Mouse (Mus musculus) lung, embryonic 14.5 days (tissue): ENCODE data around the gene Map4k1. TPM values are rescaled to one million over a fixed set of nuclear protein-coding genes. Genes with fewer than 3 reads are reported as not detected.

Source experiments
- ATAC-seq: fragments of 200-750 bp; cut with Nextera tagmentation; 2 replicates; pipeline ENCODE4 v1.8.0; 2017; ENCODE audit warnings: mild to moderate bottlenecking, moderate TSS enrichment, moderate library complexity; ENCODE audit not compliant: insufficient read depth
- DNase-seq: peaks from one replicate; pipeline ENCODE4 v3.0.0-alpha.2; 2015
- H3K27ac ChIP-seq: fragments of 300-500 bp; sonication (generic); 2 replicates; pipeline ENCODE4 v1.5.1; 2014; ENCODE audit warnings: low read depth, mild to moderate bottlenecking, moderate library complexity
- H3K27me3 ChIP-seq: fragments of 300-500 bp; sonication (generic); 2 replicates; pipeline ENCODE4 v1.6.1; 2014; ENCODE audit warnings: low read length, control low read depth; ENCODE audit not compliant: insufficient read depth
- H3K36me3 ChIP-seq: fragments of 300-500 bp; sonication (generic); 2 replicates; pipeline ENCODE4 v1.6.1; 2014; ENCODE audit warnings: control low read depth; ENCODE audit not compliant: insufficient read depth
- H3K4me1 ChIP-seq: fragments of 300-500 bp; sonication (generic); 2 replicates; pipeline ENCODE4 v1.6.1; 2014; ENCODE audit warnings: antibody characterized with exemption, control low read depth; ENCODE audit not compliant: insufficient read depth
- H3K4me2 ChIP-seq: fragments of 300-500 bp; sonication (generic); 2 replicates; pipeline ENCODE4 v1.6.1; 2014; ENCODE audit warnings: mild to moderate bottlenecking
- H3K4me3 ChIP-seq: fragments of 300-500 bp; sonication (generic); 2 replicates; pipeline ENCODE4 v1.5.1; 2014; ENCODE audit warnings: low read depth, low read length
- H3K9ac ChIP-seq: fragments of 300-500 bp; sonication (generic); 2 replicates; pipeline ENCODE4 v1.6.1; 2014
- H3K9me3 ChIP-seq: fragments of 300-500 bp; sonication (generic); 2 replicates; pipeline ENCODE4 v1.6.1; 2016; ENCODE audit warnings: low read depth, low read length, control low read depth
- CTCF ChIP-seq: IDR thresholded peaks from 2 replicates; pipeline ENCODE4 v1.5.1; 2016; ENCODE audit warnings: antibody characterized with exemption, low read depth
- WGBS: fragments of 180-500 bp; shearing (Covaris S2); extraction: QIAGEN DNeasy Blood & Tissue Kit; methylation state at CpG from one replicate; pipeline ENCODE4 v1.1.7; 2014; 5-methylcytosine and 5-hydroxymethylcytosine counted together
- polyA plus RNA-seq: library from polyadenylated mRNA; unstranded; fragments of >200 nt; fragmentation: Nextera tagmentation; extraction: Ambion mirVana; gene quantifications from 2 replicates; pipeline ENCODE4 v1.2.1, GENCODE M21; 2014

Gene Map4k1
- polyA plus RNA-seq, 1 experiment from 2014 or later = 8.5 TPM

DNA sequence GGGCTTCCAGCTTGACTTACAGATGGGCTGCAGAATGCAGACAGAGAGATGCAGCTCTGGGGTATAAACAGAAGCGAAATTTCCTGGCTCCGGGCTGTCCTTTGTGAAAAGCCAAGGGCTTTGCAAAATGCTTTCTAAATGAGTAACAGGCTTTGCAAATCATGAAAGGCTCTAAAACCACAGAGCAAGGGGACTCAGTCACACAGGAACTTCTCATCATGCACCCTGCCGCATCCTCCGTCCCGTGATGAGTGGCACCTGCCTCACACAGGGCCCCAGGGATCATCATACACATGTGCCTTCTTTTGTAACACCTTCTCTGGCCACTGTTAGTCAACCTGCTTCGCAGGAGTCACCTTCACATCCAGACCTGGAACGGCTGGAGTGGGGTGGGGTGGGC is 43.7 kb downstream of the Map4k1 start:
- H3K27ac ChIP-seq = no peak overlapping the region
- H3K4me3 ChIP-seq = no peak overlapping the region
- H3K4me2 ChIP-seq = no peak overlapping the region
- no peaks in the 10 kb centered on the region for H3K9me3 ChIP-seq
- H3K4me1 ChIP-seq = no peaks in the 10 kb centered on the region
- TF ChIP-seq CTCF = no peak
- no peaks in the 10 kb centered on the region for H3K36me3 ChIP-seq
- WGBS = 62% methylated on average over 7 of the region's 7 CpGs
- H3K9ac ChIP-seq = no peak overlapping the region
- no peak for ATAC-seq
- DNase-seq = no peak
- H3K27me3 ChIP-seq = peaks cover 8% of the 10 kb centered on the region

- H3K27ac ChIP-seq = no peak overlapping the region
- no peak overlapping the region for H3K9ac ChIP-seq
- WGBS = 86% methylated on average over 5 of the region's 5 CpGs
- H3K9me3 ChIP-seq = no peaks in the 10 kb centered on the region
- H3K4me3 ChIP-seq = no peak overlapping the region
- no peak for TF ChIP-seq CTCF
- ATAC-seq (no peak), DNase-seq (no peak)
- no peaks in the 10 kb centered on the region for H3K4me1 ChIP-seq
- no peak overlapping the region for H3K4me2 ChIP-seq
- H3K27me3 ChIP-seq = peaks cover 1% of the 10 kb centered on the region; the same call in 1 of the 2 replicates
- H3K36me3 ChIP-seq = no peaks in the 10 kb centered on the region
Observed at GRCm38 (mm10) chr7:29026195-29026594, 44.3 kb downstream of the Map4k1 start.

DNA sequence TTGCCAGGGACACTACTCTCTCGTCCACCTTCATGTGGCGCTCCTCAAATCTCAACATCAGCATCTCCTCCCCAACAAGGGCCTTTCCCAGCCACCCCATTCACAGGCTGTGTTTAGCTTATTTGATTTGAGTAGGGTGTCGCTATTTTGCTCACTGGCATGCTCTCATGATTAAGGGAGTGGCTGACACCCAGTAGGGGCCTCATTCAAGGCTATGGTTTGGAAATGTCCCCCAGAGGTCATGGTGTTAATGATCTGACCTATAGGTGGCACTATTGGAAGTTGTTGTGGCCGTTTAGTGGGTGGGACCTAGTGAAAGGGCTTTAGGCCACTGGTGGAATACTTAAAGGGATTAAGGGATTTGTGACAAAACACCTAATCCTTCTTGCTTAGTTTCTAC is 45.0 kb downstream of the Map4k1 start:
- no peaks in the 10 kb centered on the region for H3K9me3 ChIP-seq
- DNase-seq = no peak
- TF ChIP-seq CTCF = no peak

DNA sequence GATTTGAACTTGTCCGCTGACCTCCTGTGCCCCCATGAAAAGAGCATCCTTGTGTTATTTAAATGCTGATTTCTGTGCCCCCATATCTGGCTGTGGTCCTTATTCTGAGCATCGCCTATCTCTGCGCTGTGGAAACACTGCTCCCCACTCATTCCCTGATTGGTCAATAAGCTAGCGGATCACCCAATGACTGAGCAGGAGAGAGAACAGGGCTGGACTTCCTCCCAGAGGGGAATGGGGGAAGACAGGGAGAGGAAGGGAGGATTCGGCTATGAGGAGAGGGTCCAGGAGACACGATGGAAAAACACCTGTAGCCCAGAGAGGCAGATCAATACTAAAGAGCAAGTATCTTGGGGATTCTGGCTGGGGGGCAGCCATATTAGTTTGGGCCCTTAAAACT is 46.9 kb downstream of the Map4k1 start:
- Histone ChIP-seq H3K9me3 (no peaks in the 10 kb centered on the region), H3K27ac (no peak overlapping the region), H3K9ac (no peak overlapping the region), H3K27me3 (no peaks in the 10 kb centered on the region), H3K36me3 (no peaks in the 10 kb centered on the region), H3K4me1 (no peaks in the 10 kb centered on the region), H3K4me3 (no peak overlapping the region), H3K4me2 (no peak overlapping the region)
- ATAC-seq = no peak
- no peak for TF ChIP-seq CTCF
- WGBS = 74% methylated on average over 6 of the region's 6 CpGs
- no peak for DNase-seq

More for the DNA sequence above, 45.0 kb downstream of the Map4k1 start:
- Histone ChIP-seq H3K4me1 (no peaks in the 10 kb centered on the region), H3K36me3 (no peaks in the 10 kb centered on the region), H3K27ac (no peak overlapping the region), H3K27me3 (no peaks in the 10 kb centered on the region), H3K9ac (no peak overlapping the region), H3K4me3 (no peak overlapping the region), H3K4me2 (no peak overlapping the region)
- no peak for ATAC-seq
- 68% methylated on average over 4 of the region's 4 CpGs for WGBS

- Histone ChIP-seq H3K4me1 (no peaks in the 10 kb centered on the region), H3K27me3 (no peaks in the 10 kb centered on the region), H3K9ac (no peak overlapping the region), H3K4me3 (no peak overlapping the region), H3K4me2 (no peak overlapping the region), H3K9me3 (no peaks in the 10 kb centered on the region), H3K27ac (no peak overlapping the region), H3K36me3 (no peaks in the 10 kb centered on the region)
- ATAC-seq (no peak; the same call in 1 of the 2 replicates), DNase-seq (no peak)
- no peak for TF ChIP-seq CTCF
- 86% methylated on average over 14 of the region's 14 CpGs for WGBS
Observed at GRCm38 (mm10) chr7:29029690-29030656, 48.1 kb downstream of the Map4k1 start.

GRCm38 (mm10) chr7:29031641-29032040 is 49.8 kb downstream of the Map4k1 start:
- 54% methylated on average over 10 of the region's 10 CpGs for WGBS
- no peak for ATAC-seq

GRCm38 (mm10) chr7:29032685-29033084 is 50.8 kb downstream of the Map4k1 start:
- Histone ChIP-seq H3K27ac (no peak overlapping the region), H3K9ac (no peak overlapping the region), H3K4me1 (no peaks in the 10 kb centered on the region), H3K9me3 (no peaks in the 10 kb centered on the region), H3K36me3 (no peaks in the 10 kb centered on the region), H3K4me3 (no peak overlapping the region), H3K27me3 (no peaks in the 10 kb centered on the region), H3K4me2 (no peak overlapping the region)
- TF ChIP-seq CTCF = peak; percentile 51
- ATAC-seq (no peak), DNase-seq (peak; percentile 37)
- 87% methylated on average over 5 of the region's 5 CpGs for WGBS

More at GRCm38 (mm10) chr7:29031641-29032040, 49.8 kb downstream of the Map4k1 start:
- no peak for TF ChIP-seq CTCF
- Histone ChIP-seq H3K4me3 (no peak overlapping the region), H3K4me1 (no peaks in the 10 kb centered on the region), H3K4me2 (no peak overlapping the region), H3K27me3 (no peaks in the 10 kb centered on the region), H3K9me3 (no peaks in the 10 kb centered on the region), H3K36me3 (no peaks in the 10 kb centered on the region), H3K9ac (no peak overlapping the region), H3K27ac (no peak overlapping the region)
- DNase-seq = no peak
